Mouse (Mus musculus): ENCODE data around the gene Cd47. TPM values are rescaled to one million over a fixed set of nuclear protein-coding genes. Genes with fewer than 3 reads are reported as not detected.

Gene Cd47
- polyA plus RNA-seq, 1 experiment from 2014 or later, result 40.0 TPM

Other genes with a start within 250 kb of the Cd47 start
- 30.6 and 30.7 TPM in 2 replicates for gene Ift57, start 101.3 kb upstream of the Cd47 start, polyA plus RNA-seq (2016; fragmentation: Nextera tagmentation; extraction: Ambion mirVana)